Mouse (Mus musculus) liver, adult 2 months (tissue): ENCODE data around the gene Rara.

Experiments used
- CTCF ChIP-seq: fragments of 200-500 bp; IDR thresholded peaks from 2 replicates; pipeline ENCODE4 v1.5.1; 2011; ENCODE audit warnings: low read depth, low read length, control low read depth
- POLR2A ChIP-seq: fragments of 200-500 bp; IDR thresholded peaks from 2 replicates; pipeline ENCODE4 v1.6.1; 2011; ENCODE audit warnings: low read length, control low read depth; ENCODE audit not compliant: insufficient read depth; ENCODE audit errors: extremely low read depth

- TF ChIP-seq POLR2A (no peak), CTCF (no peak)
Measured at GRCm38 (mm10) chr11:99010124-99010523, 82.5 kb downstream of the Rara start.
